Mouse (Mus musculus) embryo, embryonic 10 days (tissue): ENCODE data around the gene Mpnd.

Experiments
- DNase-seq: peaks from one replicate; pipeline ENCODE4 v3.0.0-alpha.2; 2015; ENCODE audit warnings: low spot score

The Mpnd gene

DNA sequence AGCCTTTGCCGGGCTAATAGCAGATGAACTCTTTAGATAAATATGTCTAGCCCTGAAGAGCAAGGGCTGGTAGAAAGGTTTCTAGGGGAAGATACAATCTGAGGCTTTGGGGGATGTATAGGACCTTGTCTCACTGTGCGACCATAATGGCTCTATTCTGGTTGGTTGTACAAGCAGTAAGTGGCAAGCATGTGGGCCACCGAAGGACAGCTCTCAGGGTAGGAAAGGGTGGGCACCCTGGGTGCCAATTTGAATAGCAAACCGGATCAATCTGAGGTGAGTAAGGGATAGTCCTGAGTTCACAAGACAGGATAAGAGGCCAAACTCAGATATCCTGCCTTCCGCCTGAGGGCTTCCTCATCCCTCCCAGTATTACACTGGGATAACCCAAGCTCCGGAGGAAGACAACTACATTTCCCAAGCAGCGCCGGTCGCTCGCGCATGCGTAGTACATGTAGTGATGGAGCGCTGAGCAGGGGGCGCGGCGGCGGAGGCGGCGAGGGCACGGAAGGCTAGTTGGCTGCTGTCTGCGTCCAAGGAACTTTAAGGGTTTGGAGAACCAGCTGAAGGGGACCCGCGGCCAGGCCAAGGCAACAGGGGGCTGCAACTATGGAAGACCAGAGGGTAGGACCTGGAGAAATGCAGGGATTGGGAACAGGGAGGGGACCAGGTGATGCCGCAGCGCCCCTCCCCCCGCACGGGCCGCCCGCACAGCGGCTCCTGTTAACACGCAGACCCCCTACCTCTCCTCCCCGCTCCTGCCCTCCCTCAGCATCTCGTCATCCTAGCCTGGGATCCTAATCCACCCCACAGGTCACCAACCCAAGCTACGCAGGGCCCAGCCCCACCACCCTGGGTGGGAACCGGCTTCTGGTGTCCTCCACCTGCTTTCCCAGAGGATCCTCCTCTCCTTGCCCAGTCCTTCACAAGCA is 19.2 kb upstream of the Mpnd start, which contains the start of gene Fsd1:
Gene Fsd1, plus strand, starts transcription at position 480 of the 932 bp plus-strand sequence.
- peak; percentile 93 for DNase-seq

DNA sequence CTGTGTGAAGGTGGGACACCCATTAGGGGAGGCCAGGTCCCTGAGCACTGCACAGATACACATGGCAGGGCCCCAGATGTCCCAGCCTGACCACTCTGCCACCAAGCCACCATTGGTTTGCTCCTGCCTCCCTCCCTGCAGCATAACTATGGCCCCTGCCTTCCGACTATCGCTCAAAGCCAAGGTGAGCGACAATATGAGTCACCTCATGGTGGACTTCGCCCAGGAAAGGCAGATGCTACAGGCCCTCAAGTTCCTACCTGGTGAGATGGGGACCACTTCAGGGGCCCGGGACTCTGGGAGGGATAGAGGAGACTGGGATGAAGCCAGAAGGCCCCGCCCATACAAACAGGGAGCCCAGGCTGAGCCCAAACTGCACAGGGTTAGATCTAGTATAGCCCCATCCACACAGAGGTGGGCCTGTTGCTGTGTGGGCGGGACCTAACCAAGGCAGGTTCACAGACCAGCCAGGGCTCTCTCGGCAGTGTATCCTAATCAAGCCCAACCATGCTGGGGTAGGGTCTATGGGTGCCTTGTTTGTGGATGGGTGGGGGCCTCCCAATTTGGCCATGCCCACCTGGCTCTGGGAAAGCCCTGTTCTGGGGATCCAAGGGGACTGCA is 15.1 kb upstream of the Mpnd start:
- DNase-seq: no peak

DNA sequence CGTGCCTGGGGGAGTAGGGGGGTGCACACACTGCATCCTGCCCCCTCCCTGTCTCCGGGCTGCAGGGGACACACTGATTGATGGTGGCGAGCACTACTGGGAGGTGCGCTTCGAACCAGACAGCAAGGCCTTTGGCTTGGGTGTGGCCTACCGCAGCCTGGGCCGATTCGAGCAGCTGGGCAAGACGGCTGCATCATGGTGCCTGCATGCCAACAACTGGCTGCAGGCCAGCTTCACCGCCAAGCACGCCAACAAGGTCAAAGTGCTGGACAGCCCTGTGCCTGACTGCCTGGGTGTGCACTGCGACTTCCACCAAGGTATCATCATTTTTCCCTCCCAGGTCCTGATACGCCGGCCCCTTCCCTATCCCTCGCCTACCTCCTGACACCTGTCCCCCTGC is 9.5 kb upstream of the Mpnd start:
- DNase-seq: no peak

DNA sequence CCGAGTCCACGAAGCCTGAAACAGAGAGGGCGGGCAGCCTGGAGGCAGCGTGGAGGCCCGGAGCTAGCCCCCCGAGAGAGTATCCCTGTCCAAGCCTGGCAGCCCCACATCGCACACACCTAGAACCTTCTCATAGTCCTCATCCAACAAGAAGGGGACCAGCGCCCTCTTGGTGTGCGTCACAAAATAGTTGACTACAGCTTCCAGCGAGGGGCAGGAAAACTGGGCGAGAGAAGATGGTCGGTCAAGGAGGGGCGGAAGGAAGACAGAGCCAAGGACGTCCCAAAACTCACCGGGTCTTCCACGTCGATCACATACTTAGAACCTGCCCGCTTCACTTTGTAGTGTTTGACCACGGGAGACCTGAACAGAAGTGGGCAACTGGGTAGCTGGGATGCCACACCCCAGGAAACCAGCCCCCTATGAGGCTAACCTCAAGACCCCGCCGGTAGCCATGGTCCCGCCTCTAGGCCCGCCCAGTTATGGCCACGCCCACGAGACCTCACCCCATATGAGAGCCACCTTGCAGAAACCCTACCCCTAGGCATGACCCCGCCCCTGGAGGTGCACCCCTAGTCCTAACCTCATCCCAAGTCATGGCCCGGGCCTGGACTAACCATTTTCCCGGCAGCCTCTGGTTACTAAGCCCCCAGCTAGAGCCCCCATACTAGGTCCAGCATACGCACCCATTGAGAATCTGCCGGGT is 5.6 kb upstream of the Mpnd start:
- DNase-seq: peak; percentile 59

DNA sequence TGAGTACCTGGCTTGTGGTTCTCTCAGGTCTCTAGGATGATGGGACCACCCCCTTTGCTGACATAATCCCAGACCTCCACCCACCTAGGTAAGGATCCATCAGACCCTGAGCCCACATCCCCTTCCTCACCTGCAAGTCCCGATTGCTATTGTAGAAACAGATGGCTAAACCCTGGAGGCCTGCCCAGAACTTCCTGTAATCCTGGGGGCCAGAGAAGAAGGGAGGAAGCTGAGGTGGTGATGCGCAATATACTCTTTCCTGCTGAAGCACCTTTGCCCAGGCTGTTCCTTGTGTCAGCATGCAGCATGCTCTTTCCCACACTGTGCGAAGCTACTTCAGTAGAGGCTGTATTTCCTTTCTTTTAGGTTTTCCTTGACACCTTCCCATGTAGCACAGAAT is 2.5 kb upstream of the Mpnd start:
- no peak for DNase-seq

DNA sequence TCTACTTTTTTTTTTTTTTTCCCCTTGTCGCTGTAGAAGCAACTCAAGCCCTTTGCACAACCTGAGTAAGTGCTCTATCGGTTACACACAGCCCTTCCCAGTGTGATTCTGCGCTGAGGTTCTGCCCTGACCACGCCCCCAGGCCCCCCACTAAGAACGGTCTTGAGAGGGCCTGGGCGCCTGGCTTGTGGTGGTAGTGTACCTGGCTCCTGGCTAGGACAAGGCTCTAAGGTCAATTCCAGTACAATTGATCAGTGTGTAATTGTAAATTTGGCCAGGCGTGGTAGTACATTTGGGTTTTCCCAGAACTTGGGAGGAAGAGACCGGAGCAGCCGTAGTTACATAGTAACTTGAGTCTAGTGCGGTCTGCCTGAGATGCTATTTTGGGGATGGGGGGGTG is 1.4 kb downstream of the Mpnd start:
- no peak for DNase-seq

DNA sequence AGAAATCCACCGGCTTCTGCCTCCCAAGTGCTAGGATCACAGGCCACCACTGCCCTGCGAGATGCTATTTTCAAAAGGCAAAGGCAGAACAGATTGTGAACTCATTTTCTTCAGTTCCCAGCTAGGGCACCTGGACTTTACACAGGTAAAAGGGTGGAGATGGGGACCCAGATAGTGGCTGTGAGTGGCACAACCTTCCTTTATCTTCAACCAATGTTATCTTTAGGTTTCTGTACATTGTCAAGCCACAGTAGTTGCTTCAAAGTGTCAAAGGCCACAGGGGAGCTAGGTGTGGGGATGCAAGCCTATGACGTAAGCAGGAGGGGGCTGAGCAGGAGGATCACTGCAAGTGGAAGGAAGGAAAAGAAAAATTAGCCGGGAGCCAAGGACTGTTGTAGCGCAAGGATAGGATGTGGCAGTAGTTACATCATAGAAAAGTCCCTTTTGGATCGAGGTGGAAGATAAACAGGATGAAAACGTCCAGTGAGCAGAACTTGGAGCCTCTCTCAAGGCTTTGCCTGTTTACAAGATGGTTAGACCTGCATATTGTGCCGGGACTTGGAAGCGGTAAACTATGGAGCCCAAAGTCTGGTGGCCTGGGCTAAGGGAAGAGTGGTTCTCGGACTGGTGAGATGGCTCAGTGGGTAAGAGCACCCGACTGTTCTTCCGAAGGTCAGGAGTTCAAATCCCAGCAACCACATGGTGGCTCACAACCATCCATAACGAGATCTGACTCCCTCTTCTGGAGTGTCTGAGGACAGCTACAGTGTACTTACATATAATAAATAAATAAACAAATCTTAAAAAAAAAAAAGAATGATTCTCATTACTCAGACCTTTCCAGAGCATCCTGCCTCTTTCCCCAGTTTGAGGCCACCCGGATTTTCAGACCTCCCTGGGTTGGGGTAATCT is 2.2 kb downstream of the Mpnd start:
- peak; percentile 35 for DNase-seq

DNA sequence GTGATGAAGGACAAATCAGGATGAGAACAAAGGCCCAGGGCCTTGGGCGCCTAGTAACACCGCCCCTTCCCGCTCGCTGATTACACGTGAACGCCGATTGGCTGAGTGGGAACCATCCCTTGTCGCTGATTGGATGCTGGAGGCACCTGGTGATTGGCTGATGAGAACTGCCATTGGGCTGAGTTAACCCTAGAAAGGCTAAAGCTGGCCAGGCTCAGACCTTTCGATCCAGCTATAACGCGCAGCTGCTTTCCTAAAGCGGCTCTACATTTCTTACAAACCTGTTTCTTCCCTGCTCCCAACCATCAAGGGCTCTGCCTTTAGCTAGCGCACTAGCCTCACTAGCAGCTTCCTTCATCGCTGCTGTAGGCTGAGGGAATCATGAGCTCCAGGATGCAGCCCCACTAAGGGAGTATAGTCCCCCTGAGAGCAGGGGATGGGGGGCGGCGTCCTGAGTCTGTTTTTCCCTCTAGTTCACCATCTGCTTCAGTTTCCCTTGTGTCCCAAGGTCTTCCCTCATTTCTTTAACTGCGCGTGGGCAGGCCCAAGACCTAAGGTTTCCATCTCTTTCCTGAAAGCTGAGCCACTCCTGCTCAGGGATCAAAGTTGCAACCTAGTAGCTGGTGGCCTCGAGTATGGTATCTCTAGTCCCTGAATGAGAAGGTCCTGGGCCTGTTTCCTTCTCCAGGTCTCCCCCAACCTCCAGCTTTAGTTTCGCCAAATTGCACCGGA is 3.0 kb downstream of the Mpnd start:
- DNase-seq: peak; percentile 99

DNA sequence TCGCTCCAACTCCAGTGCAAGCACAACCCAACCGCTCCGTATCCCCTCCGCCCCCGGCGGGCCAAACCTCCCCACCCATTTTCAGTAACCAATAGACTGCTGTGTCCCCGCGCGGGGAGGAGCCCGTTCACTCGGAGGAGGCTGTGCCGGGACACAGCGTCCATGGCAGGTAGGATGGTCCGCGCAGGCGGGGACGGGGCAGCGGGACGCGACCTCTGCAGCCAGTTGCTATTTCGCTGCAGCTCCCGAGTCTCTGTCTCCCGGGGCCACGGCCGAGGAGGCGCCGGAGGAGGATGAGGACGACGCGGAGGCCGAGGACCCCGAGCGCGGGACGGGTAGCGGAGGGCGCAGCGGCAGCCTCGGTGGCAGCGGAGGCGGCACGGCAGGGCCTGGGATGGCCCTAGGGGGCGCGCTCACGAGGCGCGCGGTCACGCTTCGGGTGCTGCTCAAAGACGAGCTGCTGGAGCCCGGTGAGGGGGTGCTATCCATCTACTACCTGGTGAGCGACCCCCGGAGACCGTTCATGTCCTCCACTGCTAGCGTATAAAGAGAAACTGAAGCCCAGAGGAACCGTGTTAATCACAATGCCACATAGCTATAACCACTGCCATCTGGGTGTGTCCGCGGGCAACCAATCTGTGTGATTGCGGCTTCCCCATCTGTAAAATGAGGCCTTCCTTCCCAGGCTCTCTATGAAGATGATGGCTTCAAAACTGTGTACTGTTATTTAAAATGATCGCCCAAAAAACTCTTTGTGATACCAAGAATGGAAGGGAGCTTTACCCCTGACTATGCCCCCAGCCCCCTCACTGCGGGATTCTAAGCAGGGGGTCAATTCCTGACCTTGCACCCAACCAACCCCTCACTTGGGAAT is 3.8 kb downstream of the Mpnd start:
- DNase-seq: peak; percentile 93

DNA sequence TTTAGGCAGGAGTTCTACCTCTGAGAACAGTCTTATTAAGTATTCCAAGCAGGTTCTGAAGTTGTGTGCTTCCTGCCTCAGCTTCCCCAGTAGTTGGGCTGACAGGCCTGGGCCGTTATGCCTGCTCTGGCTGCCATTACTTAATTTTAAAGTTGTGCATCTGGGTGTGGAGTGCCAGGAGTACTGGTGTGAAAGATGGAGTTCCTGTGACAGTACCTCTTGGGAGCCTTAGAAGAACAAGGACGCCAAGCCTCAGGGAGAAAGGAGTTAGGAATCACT is 4.4 kb downstream of the Mpnd start:
- no peak for DNase-seq

DNA sequence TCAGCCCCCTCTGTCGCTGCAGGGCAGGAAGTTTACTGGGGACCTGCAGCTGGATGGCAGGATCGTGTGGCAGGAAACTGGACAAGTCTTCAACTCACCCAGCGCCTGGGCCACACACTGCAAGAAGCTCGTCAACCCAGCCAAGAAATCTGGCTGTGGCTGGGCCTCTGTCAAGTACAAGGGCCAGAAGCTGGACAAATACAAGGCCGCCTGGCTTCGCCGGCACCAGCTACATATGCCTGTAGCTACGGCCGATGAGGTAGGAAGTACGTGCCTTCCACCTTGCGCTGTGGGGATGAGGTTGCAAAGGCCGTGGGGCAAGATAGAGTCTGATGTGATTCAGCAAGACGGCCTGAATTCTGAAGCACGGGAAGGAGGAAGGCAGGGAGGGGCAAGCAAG is 4.7 kb downstream of the Mpnd start:
- no peak for DNase-seq

DNA sequence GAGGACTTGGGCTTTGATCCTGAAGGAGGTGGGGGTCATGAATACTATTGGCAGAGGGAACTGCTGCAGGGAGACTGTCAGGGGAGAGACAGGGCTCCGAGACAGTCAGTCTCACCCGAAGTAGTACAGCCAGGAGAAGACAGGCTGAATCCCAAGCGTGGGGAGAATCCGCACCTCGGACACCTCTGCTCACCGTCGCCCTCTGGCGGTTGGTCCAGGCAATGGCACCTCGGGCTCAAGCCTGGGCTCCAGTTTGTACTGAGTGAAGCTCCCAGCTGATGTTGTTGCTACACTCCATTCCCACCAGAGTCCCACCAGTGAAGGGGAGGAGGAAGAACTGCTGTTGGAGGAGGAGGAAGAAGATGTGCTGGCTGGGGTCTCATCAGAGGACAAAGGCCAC is 5.2 kb downstream of the Mpnd start:
- DNase-seq: peak; percentile 84

DNA sequence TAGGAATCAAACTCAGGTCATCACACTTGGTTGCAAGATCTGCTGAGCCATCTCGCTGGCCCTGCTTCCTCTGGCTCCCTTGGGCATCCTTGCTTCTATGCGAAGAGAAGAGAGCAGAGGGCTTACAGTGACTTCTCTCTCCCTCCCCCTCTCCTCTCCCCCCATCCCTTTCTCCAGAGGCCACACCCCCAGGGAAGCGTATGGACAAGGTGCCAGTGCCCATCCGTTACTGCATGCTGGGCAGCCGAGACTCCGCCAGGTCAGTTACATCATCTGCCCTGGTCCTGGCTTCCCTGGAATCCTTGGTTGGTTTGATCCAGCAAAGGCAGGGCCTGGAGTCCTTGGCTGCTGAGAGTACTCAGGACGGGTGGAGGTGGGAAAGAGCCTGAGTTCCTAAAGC is 5.9 kb downstream of the Mpnd start:
- no peak for DNase-seq

DNA sequence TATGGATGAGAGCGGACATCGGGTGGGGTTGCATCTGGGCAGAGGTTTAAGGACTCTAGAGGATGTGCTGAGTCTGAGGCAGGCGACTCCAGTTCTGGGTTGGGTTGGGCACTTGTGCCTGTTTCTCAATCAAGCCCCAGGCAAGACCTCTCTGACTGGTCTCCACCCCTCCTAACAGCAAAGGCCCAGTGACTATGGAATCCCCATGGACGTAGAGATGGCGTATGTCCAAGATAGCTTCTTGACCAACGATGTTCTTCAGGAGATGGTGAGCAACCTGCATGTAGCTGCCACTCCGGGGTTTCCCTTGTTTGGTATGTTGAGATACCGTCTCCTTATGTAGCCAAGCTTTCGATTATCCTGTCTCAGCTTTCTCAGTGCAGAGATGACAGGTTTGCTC is 9.8 kb downstream of the Mpnd start:
- no peak for DNase-seq

DNA sequence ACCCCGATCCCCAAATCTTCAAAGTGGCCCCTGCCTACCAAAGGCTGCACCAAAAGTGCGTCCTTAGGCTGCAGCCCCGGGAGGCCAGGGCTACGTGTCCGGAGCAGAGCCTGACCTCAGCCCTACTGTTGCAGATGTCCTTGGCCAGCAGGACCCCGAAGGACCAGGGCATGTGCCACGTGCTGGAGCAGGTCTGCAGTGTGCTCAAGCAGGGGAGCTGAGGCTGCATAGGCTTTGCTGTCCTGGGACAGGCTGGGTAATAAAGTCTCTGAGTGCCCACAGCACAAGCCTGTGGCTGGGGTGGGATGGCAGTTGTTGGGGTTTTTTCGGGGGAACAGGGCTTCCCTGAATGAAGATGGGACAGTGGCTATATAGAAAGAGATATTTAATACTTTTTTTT is 10.9 kb downstream of the Mpnd start:
- no peak for DNase-seq

DNA sequence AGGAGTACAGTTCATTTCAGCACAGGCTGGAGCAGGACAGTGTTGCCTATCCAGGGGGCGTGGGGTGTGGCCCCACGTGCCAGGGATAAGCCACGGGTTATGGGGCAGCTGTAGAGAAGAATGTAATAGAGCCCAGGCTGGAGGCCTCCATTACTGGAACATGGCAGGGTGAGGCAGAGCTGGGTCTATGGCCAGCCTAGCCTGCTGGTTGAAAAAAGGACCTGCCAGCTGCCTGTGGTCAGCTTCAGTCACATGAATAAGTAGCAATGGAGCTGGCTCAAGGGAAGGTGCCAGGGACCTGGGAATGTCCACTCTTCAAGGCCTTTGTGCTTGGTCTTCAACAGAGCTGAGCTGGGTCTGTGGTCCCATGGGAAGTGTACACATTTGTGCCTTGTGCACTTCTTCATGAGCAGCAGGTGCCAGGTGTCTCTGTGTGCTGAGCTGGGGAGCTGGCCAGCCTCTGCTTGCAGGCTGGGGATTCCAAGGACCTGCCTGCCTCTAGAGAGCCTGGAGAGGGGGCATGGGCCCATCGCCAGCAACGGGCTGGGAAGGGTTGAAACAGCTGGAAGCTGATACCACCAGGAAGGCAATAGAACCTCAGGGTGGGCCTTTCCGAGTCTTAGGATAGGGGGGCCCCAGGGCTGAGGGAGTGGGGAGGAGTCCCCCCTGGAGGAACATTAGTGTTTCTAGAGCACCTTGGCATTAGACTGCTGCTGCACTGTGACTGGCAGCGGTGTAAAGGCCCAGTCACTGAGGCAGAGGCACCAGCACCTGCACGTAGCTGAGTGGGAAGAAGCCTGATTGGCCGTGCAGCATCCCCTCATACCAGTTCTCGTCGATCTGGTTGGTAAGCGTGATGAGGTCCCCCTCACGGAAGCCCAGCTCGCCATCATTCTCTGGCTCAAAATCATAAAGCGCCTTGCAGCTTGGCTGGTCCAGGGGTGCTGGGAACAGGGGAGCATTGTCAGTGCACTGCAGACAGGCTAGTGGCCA is 11.6 kb downstream of the Mpnd start:
- DNase-seq: no peak

DNA sequence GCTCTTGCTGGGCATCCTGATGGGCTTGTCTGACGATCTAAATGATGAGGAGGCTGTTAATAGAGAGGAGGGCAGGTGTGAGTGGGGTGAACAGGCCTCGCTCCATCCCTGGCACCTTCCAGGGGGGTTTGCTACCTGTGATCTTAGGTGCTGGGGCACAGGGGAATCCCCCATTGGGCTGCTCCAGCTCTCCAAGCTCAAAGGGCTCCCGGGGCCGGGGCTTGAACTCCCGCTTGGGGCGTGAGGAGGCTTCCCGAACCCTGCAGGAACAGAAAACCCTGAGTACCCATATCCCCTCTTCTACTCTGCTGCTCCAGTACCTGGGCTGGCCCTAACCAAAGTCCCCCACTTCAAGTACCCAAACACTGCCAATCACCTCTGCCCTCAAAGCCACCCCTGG is 12.3 kb downstream of the Mpnd start:
- DNase-seq: no peak

DNA sequence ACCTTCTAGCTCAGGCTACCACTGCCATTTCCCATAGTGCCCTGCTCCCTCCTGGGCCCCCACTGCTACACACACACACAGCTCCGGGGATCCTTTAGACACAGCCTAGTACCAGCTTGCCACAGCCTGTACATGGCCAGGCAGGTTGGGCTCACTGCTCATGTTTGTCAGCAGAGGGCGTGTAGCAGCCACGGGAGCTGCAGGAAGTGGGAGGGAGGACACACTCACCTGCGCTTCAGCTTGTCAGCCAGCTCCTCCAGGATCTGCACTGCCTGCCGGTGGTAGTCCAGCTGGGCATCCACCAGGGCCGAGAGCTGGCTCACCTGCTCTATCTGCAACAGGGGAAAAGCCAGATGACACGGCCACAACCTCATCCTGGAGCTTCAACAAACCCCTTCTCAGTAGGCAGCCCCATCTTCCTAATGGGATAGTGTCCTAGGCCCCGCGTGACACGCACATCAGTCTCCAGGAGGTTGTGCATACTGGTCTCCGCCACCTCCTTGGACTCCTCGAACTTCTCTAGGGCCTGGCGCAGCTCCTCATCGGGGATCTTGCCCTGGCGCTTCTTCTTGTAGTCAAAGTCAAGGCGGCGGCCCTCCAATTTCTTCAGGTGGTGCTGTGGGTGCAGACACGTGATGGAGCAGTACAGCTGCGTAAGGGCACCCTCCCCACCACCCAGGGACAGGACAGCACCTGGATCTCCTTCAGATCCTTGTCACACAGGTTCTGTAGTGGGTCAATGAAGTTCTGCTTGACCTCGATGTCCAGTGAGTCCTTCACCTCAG is 13.0 kb downstream of the Mpnd start:
- peak; percentile 62 for DNase-seq
